Mouse (Mus musculus) heart, embryonic 11.5 days (tissue): ENCODE results near the gene Taok3. TPM values are rescaled to one million over a fixed set of nuclear protein-coding genes. Genes with fewer than 3 reads are reported as not detected.

Experiments
- ATAC-seq: fragments of 200-750 bp; cut with Nextera tagmentation; replicated peaks from 2 replicates; pipeline ENCODE4 v1.8.0; 2017; ENCODE audit warnings: moderate library complexity; ENCODE audit not compliant: insufficient number of reproducible peaks, low FRiP score, low TSS enrichment
- H3K27ac ChIP-seq: fragments of 300-500 bp; sonication (generic); 2 replicates; pipeline ENCODE4 v1.5.1; 2014; ENCODE audit warnings: mild to moderate bottlenecking, low read depth, low read length
- H3K27me3 ChIP-seq: fragments of 300-500 bp; sonication (generic); 2 replicates; pipeline ENCODE4 v1.6.1; 2014; ENCODE audit warnings: mild to moderate bottlenecking, low read length, mixed read lengths; ENCODE audit not compliant: control insufficient read depth, insufficient read depth
- H3K36me3 ChIP-seq: fragments of 300-500 bp; sonication (generic); 2 replicates; pipeline ENCODE4 v1.6.1; 2014; ENCODE audit warnings: mild to moderate bottlenecking, low read length, moderate library complexity, mixed read lengths; ENCODE audit not compliant: control insufficient read depth, insufficient read depth
- H3K4me1 ChIP-seq: fragments of 300-500 bp; sonication (generic); 2 replicates; pipeline ENCODE4 v1.6.1; 2014; ENCODE audit warnings: low read length; ENCODE audit not compliant: control insufficient read depth, insufficient read depth
- H3K4me2 ChIP-seq: fragments of 300-500 bp; sonication (generic); 2 replicates; pipeline ENCODE4 v1.6.1; 2014; ENCODE audit warnings: mild to moderate bottlenecking, moderate library complexity
- H3K4me3 ChIP-seq: fragments of 300-500 bp; sonication (generic); 2 replicates; pipeline ENCODE4 v1.5.1; 2014; ENCODE audit warnings: low read depth, low read length
- H3K9ac ChIP-seq: fragments of 300-500 bp; sonication (generic); 2 replicates; pipeline ENCODE4 v1.6.1; 2014; ENCODE audit warnings: mild to moderate bottlenecking, low read depth, low read length, moderate library complexity
- H3K9me3 ChIP-seq: fragments of 300-500 bp; sonication (generic); replicated peaks from 2 replicates; pipeline ENCODE4 v1.6.1; 2016; ENCODE audit warnings: low read length; ENCODE audit not compliant: control insufficient read depth
- WGBS: fragments of 180-500 bp; shearing (Covaris S2); extraction: QIAGEN DNeasy Blood & Tissue Kit; methylation state at CpG from one replicate; pipeline ENCODE4 v1.1.7; 2014; ENCODE audit not compliant: insufficient replicate concordance; 5-methylcytosine and 5-hydroxymethylcytosine counted together
- polyA plus RNA-seq: library from polyadenylated mRNA; unstranded; fragments of >200 nt; fragmentation: Nextera tagmentation; extraction: Ambion mirVana; gene quantifications from 2 replicates; pipeline ENCODE4 v1.2.1, GENCODE M21; 2014

The Taok3 gene
- polyA plus RNA-seq, 1 experiment from 2014 or later: 13.8 TPM

GRCm38 (mm10) chr5:117140374-117140773 lies 20.4 kb downstream of the Taok3 start:
- H3K4me2 ChIP-seq: no peak overlapping the region
- H3K27ac ChIP-seq: no peak overlapping the region
- no peak overlapping the region for H3K4me3 ChIP-seq
- H3K4me1 ChIP-seq: peaks cover 30% of the 10 kb centered on the region
- ATAC-seq: no peak
- no peaks in the 10 kb centered on the region for H3K27me3 ChIP-seq
- H3K9ac ChIP-seq: no peak overlapping the region
- WGBS: 62% methylated on average over 7 of the region's 7 CpGs
- no peaks in the 10 kb centered on the region for H3K9me3 ChIP-seq
- no peaks in the 10 kb centered on the region for H3K36me3 ChIP-seq

DNA sequence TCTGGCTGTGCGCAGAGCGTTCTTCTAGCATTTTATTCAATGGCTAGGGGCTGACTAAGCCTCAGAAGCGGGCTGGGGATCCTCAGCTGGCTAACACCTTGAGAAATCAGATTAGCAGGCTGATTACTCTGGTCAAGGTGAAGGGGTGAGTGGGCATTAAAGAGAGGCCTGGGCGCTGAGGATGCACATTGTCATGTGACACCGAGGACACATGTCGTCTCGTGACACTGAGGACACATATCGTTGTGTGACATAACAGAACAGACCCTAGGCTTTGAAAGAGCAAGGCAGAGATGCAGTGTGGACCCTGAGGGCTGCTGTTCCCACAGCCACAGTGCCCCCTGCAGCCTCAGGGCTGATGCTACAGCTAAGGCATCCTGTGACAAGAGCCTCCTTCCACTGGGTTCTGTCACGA lies 23.8 kb downstream of the Taok3 start:
- no peak for ATAC-seq
- Histone ChIP-seq H3K9me3 (no peaks in the 10 kb centered on the region), H3K36me3 (no peaks in the 10 kb centered on the region), H3K9ac (no peak overlapping the region), H3K4me1 (peaks cover 8% of the 10 kb centered on the region), H3K4me2 (no peak overlapping the region), H3K4me3 (no peak overlapping the region), H3K27ac (no peak overlapping the region), H3K27me3 (no peaks in the 10 kb centered on the region)
- WGBS: 47% methylated on average over 9 of the region's 9 CpGs

DNA sequence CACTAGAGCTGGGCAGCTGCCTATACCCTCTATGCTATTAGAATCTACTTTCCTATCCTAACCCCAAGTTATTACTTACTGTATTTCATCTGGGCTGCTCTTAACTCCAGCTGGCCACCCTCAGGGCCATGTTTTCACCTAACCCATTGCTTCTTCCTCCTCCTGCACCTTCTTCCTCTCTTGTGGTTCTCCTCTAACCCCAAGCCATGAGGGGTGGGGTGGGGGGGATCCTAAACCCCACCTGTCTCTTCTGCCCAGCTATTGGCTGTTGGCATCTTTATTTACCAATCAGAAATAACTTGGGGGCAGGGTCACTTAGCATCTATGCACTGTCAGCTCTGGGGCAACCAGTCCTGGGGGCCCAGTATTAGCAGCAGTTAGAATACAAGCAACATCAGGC lies 26.2 kb downstream of the Taok3 start:
- no peaks in the 10 kb centered on the region for H3K27me3 ChIP-seq
- no peak overlapping the region for H3K27ac ChIP-seq
- no peaks in the 10 kb centered on the region for H3K36me3 ChIP-seq
- H3K9ac ChIP-seq: no peak overlapping the region
- H3K4me1 ChIP-seq: no peaks in the 10 kb centered on the region
- H3K4me3 ChIP-seq: no peak overlapping the region
- no peak for ATAC-seq
- H3K9me3 ChIP-seq: no peaks in the 10 kb centered on the region
- no peak overlapping the region for H3K4me2 ChIP-seq

DNA sequence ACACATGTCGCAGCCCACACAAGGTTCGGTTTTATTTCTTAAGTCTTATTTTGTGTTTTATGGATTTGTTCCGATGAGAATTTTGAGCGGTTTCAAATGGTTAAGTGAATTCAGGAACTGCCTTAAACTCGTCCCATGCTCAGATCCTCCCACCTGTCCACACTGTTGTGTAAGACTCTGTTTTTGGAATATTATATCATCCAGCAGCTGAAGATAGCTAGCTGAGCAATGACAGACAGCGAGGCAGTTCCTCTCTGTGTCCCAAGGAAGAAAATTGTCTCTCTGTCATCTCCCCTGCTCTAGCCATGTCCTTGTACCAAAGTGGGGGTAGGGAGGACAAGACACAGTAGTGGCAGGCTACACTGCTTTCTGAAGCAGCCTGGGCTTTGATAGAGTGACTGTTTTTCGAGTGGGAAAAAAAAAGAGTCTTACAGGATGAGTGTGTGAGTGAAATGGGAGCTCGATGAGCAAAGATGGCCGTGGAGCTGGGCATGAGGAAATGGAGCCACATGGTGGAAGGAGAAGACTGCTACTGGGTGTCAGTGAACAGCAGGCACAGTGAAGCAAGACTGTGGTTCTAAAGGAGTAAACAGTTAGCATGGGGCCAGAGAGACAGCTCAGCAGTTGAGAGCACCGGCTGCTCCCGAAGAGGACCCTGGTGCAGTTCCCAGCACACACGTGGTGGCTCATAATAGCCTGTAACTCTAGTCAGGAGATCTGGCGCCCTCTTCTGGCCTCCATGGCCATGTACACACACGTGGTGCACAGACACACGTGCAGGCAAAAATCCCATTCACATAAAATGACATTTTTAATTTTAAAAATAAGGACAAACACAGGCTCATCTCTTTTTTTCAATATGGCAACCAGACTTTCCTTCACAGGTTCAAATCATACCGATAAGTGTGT lies 27.5 kb downstream of the Taok3 start:
- no peak for ATAC-seq
- no peak overlapping the region for H3K4me2 ChIP-seq
- H3K9me3 ChIP-seq: no peaks in the 10 kb centered on the region
- H3K27ac ChIP-seq: no peak overlapping the region
- no peaks in the 10 kb centered on the region for H3K27me3 ChIP-seq
- no peaks in the 10 kb centered on the region for H3K4me1 ChIP-seq
- no peak overlapping the region for H3K4me3 ChIP-seq
- H3K36me3 ChIP-seq: no peaks in the 10 kb centered on the region
- no peak overlapping the region for H3K9ac ChIP-seq
- 88% methylated on average over 16 of the region's 16 CpGs for WGBS

- Histone ChIP-seq H3K4me3 (no peak overlapping the region), H3K9me3 (0 out of 2 replicates have a peak, but pooled peaks cover 3% of the 10 kb centered on the region), H3K4me2 (no peak overlapping the region), H3K27ac (no peak overlapping the region), H3K27me3 (no peaks in the 10 kb centered on the region), H3K36me3 (peaks cover 2% of the 10 kb centered on the region; the same call in 1 of the 2 replicates), H3K4me1 (no peaks in the 10 kb centered on the region), H3K9ac (no peak overlapping the region)
- WGBS: 67% methylated on average over 16 of the region's 16 CpGs
- ATAC-seq: no peak
Observed at GRCm38 (mm10) chr5:117149054-117149942, 29.4 kb downstream of the Taok3 start.

- Histone ChIP-seq H3K27me3 (no peaks in the 10 kb centered on the region), H3K9ac (no peak overlapping the region), H3K9me3 (0 out of 2 replicates have a peak, but pooled peaks cover 3% of the 10 kb centered on the region), H3K4me3 (no peak overlapping the region), H3K36me3 (peaks cover 2% of the 10 kb centered on the region; the same call in 1 of the 2 replicates), H3K27ac (no peak overlapping the region), H3K4me2 (no peak overlapping the region), H3K4me1 (no peaks in the 10 kb centered on the region)
- 79% methylated on average over 5 of the region's 5 CpGs for WGBS
- ATAC-seq: no peak
Observed at GRCm38 (mm10) chr5:117150068-117150467, 30.1 kb downstream of the Taok3 start.

- Histone ChIP-seq H3K36me3 (peaks cover 2% of the 10 kb centered on the region; the same call in 1 of the 2 replicates), H3K4me2 (no peak overlapping the region), H3K27me3 (no peaks in the 10 kb centered on the region), H3K27ac (no peak overlapping the region), H3K9me3 (0 out of 2 replicates have a peak, but pooled peaks cover 3% of the 10 kb centered on the region), H3K9ac (no peak overlapping the region), H3K4me3 (no peak overlapping the region), H3K4me1 (no peaks in the 10 kb centered on the region)
- ATAC-seq: no peak
Observed at GRCm38 (mm10) chr5:117152944-117153343, 33.0 kb downstream of the Taok3 start.

- Histone ChIP-seq H3K4me3 (no peak overlapping the region), H3K36me3 (peaks cover 2% of the 10 kb centered on the region; the same call in 1 of the 2 replicates), H3K27me3 (no peaks in the 10 kb centered on the region), H3K4me1 (no peaks in the 10 kb centered on the region), H3K9me3 (0 out of 2 replicates have a peak, but pooled peaks cover 3% of the 10 kb centered on the region), H3K4me2 (no peak overlapping the region), H3K27ac (no peak overlapping the region), H3K9ac (no peak overlapping the region)
- 77% methylated on average over 15 of the region's 15 CpGs for WGBS
- ATAC-seq: no peak
Observed at GRCm38 (mm10) chr5:117153527-117154091, 33.7 kb downstream of the Taok3 start.
